Mouse (Mus musculus) liver, embryonic 14.5 days (tissue): Measurements from ENCODE around the gene Hsf4. TPM values are rescaled to one million over a fixed set of nuclear protein-coding genes. Genes with fewer than 3 reads are reported as not detected.

ENCODE experiments used
- ATAC-seq: fragments of 200-750 bp; cut with Nextera tagmentation; 2 replicates; pipeline ENCODE4 v1.8.0; 2017; ENCODE audit warnings: moderate number of reproducible peaks, mild to moderate bottlenecking, moderate library complexity; ENCODE audit not compliant: insufficient read depth
- DNase-seq, 3 experiments: peaks; one replicate each; pipeline ENCODE4 v3.0.0-alpha.2; 2012 to 2013; ENCODE audit warnings: low read depth in 3 of 3, low spot score in 3 of 3
- H3K27ac ChIP-seq: fragments of 300-500 bp; sonication (generic); 2 replicates; pipeline ENCODE4 v1.5.1; 2014; ENCODE audit warnings: moderate library complexity, mild to moderate bottlenecking, control low read depth, inconsistent platforms
- H3K27me3 ChIP-seq: fragments of 300-500 bp; sonication (generic); 2 replicates; pipeline ENCODE4 v1.6.1; 2014; ENCODE audit warnings: mild to moderate bottlenecking, low read length, moderate library complexity; ENCODE audit not compliant: control insufficient read depth, insufficient read depth
- H3K36me3 ChIP-seq: fragments of 300-500 bp; sonication (generic); replicated peaks from 2 replicates; pipeline ENCODE4 v1.6.1; 2014; ENCODE audit warnings: low read depth; ENCODE audit not compliant: control insufficient read depth, insufficient read depth
- H3K4me1 ChIP-seq, 2 experiments: fragments of 200-500 bp in 1 of 2; fragments of 300-500 bp in 1 of 2; sonication (generic) in 1 of 2; replicated peaks; 2 replicates each; pipeline ENCODE4 v1.6.1; 2012 to 2014; ENCODE audit warnings: antibody characterized with exemption in 1 of 2, inconsistent platforms in 1 of 2, low read length in 1 of 2; ENCODE audit not compliant: control insufficient read depth in 2 of 2, insufficient read depth in 2 of 2
- H3K4me2 ChIP-seq: fragments of 300-500 bp; sonication (generic); 2 replicates; pipeline ENCODE4 v1.6.1; 2014; ENCODE audit warnings: low read depth, mild to moderate bottlenecking, control low read depth, moderate library complexity
- H3K4me3 ChIP-seq, 2 experiments: fragments of 200-500 bp in 1 of 2; fragments of 300-500 bp in 1 of 2; sonication (generic) in 1 of 2; 2 replicates each; pipeline ENCODE4 v1.5.1; 2012 to 2014; ENCODE audit warnings: low read depth in 2 of 2, low read length in 2 of 2, mild to moderate bottlenecking in 2 of 2, control low read depth in 1 of 2, inconsistent platforms in 1 of 2, moderate library complexity in 1 of 2; ENCODE audit not compliant: insufficient read depth in 1 of 2
- H3K9ac ChIP-seq: fragments of 300-500 bp; sonication (generic); replicated peaks from 2 replicates; pipeline ENCODE4 v1.6.1; 2014; ENCODE audit warnings: mild to moderate bottlenecking, control low read depth, moderate library complexity
- H3K9me3 ChIP-seq: fragments of 300-500 bp; sonication (generic); 2 replicates; pipeline ENCODE4 v1.6.1; 2016; ENCODE audit warnings: low read length, mixed read lengths; ENCODE audit not compliant: control insufficient read depth
- CTCF ChIP-seq: IDR thresholded peaks from 2 replicates; pipeline ENCODE4 v1.5.1; 2016; ENCODE audit warnings: antibody characterized with exemption, low read depth, control low read depth
- EP300 ChIP-seq: IDR thresholded peaks from 2 replicates; pipeline ENCODE4 v1.6.1; 2016; ENCODE audit warnings: antibody characterized with exemption, low read depth
- WGBS: fragments of 180-500 bp; shearing (Covaris S2); extraction: QIAGEN DNeasy Blood & Tissue Kit; methylation state at CpG from one replicate; pipeline ENCODE4 v1.1.7; 2014; ENCODE audit not compliant: insufficient replicate concordance; 5-methylcytosine and 5-hydroxymethylcytosine counted together
- polyA plus RNA-seq, 2 experiments: library from polyadenylated mRNA; depleted of rRNA in 1 of 2; stranded (reverse) in 1 of 2; unstranded in 1 of 2; fragments of >200 nt; fragmentation: Nextera tagmentation in 1 of 2; extraction: Ambion mirVana in 1 of 2; gene quantifications; 2 replicates each; pipeline versions ENCODE4 v1.2.1 to v1.2.3; 2012 to 2014

Hsf4 gene
- polyA plus RNA-seq, 2 experiments: 0.03 to 0.08 TPM

- H3K4me1 ChIP-seq: peaks cover 11% of the 10 kb centered on the region in 2 experiments
- H3K9ac ChIP-seq: no peak overlapping the region
- ATAC-seq (no peak), DNase-seq (no peak)
- no peak for TF ChIP-seq EP300
- TF ChIP-seq CTCF: no peak
- H3K9me3 ChIP-seq: no peaks in the 10 kb centered on the region
- no peak overlapping the region for H3K27ac ChIP-seq
- no peaks in the 10 kb centered on the region for H3K27me3 ChIP-seq
- H3K4me2 ChIP-seq: no peak overlapping the region
- 72% methylated on average over 14 of the region's 14 CpGs for WGBS
- no peak overlapping the region for H3K4me3 ChIP-seq
- peaks cover 27% of the 10 kb centered on the region for H3K36me3 ChIP-seq
Observed at GRCm38 (mm10) chr8:105237442-105238142, 32.0 kb upstream of the Hsf4 start.

- no peak overlapping the region for H3K27ac ChIP-seq
- H3K4me1 ChIP-seq: 0 out of 4 replicates have a peak, but pooled peaks cover 0 to 2% of the 10 kb centered on the region in 2 experiments
- DNase-seq (no peak), ATAC-seq (no peak)
- no peaks in the 10 kb centered on the region for H3K27me3 ChIP-seq
- H3K36me3 ChIP-seq: peaks cover 17% of the 10 kb centered on the region
- WGBS: 85% methylated on average over 7 of the region's 7 CpGs
- H3K9ac ChIP-seq: no peak overlapping the region
- no peak overlapping the region for H3K4me2 ChIP-seq
- H3K4me3 ChIP-seq: no peak overlapping the region
- H3K9me3 ChIP-seq: no peaks in the 10 kb centered on the region
- TF ChIP-seq EP300: no peak
- TF ChIP-seq CTCF: no peak
Observed at GRCm38 (mm10) chr8:105241016-105241415, 28.6 kb upstream of the Hsf4 start.

GRCm38 (mm10) chr8:105251954-105252353, 17.6 kb upstream of the Hsf4 start:
- ATAC-seq: no peak
- no peak overlapping the region for H3K4me2 ChIP-seq
- H3K4me3 ChIP-seq: no peak overlapping the region
- peaks cover 13 to 15% of the 10 kb centered on the region in 2 experiments for H3K4me1 ChIP-seq
- no peak overlapping the region for H3K9ac ChIP-seq
- DNase-seq: no peak
- TF ChIP-seq CTCF (no peak), EP300 (no peak)
- H3K9me3 ChIP-seq: no peaks in the 10 kb centered on the region
- no peak overlapping the region for H3K27ac ChIP-seq
- H3K27me3 ChIP-seq: no peaks in the 10 kb centered on the region
- WGBS: 80% methylated on average over 6 of the region's 6 CpGs
- H3K36me3 ChIP-seq: peaks cover 36% of the 10 kb centered on the region

GRCm38 (mm10) chr8:105252680-105253537, 16.7 kb upstream of the Hsf4 start:
- DNase-seq (no peak), ATAC-seq (no peak)
- Histone ChIP-seq H3K27ac (no peak overlapping the region), H3K36me3 (peaks cover 33% of the 10 kb centered on the region), H3K27me3 (no peaks in the 10 kb centered on the region), H3K4me2 (no peak overlapping the region), H3K9me3 (no peaks in the 10 kb centered on the region), H3K9ac (no peak overlapping the region), H3K4me3 (no peak overlapping the region), H3K4me1 (peaks cover 13 to 15% of the 10 kb centered on the region in 2 experiments)
- WGBS: 58% methylated on average over 10 of the region's 10 CpGs
- TF ChIP-seq CTCF: no peak
- no peak for TF ChIP-seq EP300

GRCm38 (mm10) chr8:105253766-105254151, 15.8 kb upstream of the Hsf4 start:
- no peak overlapping the region for H3K27ac ChIP-seq

More at GRCm38 (mm10) chr8:105253766-105254151, 15.8 kb upstream of the Hsf4 start:
- Histone ChIP-seq H3K4me3 (peak overlapping the region; percentile 62 to 82; a peak in 2 of 4 replicates), H3K4me1 (peaks cover 13 to 15% of the 10 kb centered on the region in 2 experiments), H3K27me3 (peaks cover 4% of the 10 kb centered on the region), H3K36me3 (peaks cover 29% of the 10 kb centered on the region), H3K4me2 (peak overlapping the region; percentile 100), H3K9ac (no peak overlapping the region; the same call in 1 of the 2 replicates), H3K9me3 (no peaks in the 10 kb centered on the region)
- 57% methylated on average over 20 of the region's 20 CpGs for WGBS
- ATAC-seq (no peak), DNase-seq (no peak)
- TF ChIP-seq CTCF (no peak), EP300 (no peak)
